40 mouse cellular contexts compared by ENCODE assay signal in genomic region chr17:39009846-39010245, GRCm38 (mm10). TPM values are rescaled to one million over a fixed set of nuclear protein-coding genes. Genes with fewer than 3 reads are reported as not detected.
"Had no signal": no experiment of that assay in that cellular context is flagged by ENCODE, and none has a peak within 500 bp of the region (broad histone marks: within the 10 kb centered on the region; RNA-seq: fewer than 3 reads in every experiment).

No protein-coding gene starts in this region.

- H3K27ac ChIP-seq: embryonic facial prominence, embryonic 10.5 days; embryonic facial prominence, embryonic 12.5 days; embryonic facial prominence, embryonic 13.5 days; embryonic facial prominence, embryonic 15.5 days; forebrain, embryonic 10.5 days; forebrain, embryonic 12.5 days; forebrain, embryonic 13.5 days; forebrain, embryonic 15.5 days; gastrocnemius, adult 2 months; heart, adult 2 months had no signal

- H3K36me3 ChIP-seq: embryonic facial prominence, embryonic 10.5 days; embryonic facial prominence, embryonic 12.5 days; embryonic facial prominence, embryonic 13.5 days; embryonic facial prominence, embryonic 15.5 days; forebrain, embryonic 10.5 days; forebrain, embryonic 12.5 days; forebrain, embryonic 15.5 days had no signal

- ATAC-seq: forebrain, embryonic 13.5 days; forebrain, embryonic 14.5 days; forebrain, embryonic 15.5 days; forebrain, embryonic 16.5 days; forebrain, postnatal 0 days had no signal

- H3K4me3 ChIP-seq: embryonic facial prominence, embryonic 10.5 days; embryonic facial prominence, embryonic 12.5 days; embryonic facial prominence, embryonic 13.5 days; embryonic facial prominence, embryonic 15.5 days; erythroblast, embryonic 14.5 days; forebrain, embryonic 10.5 days; forebrain, embryonic 12.5 days; forebrain, embryonic 13.5 days; forebrain, embryonic 15.5 days; gastrocnemius, adult 2 months; heart, adult 2 months had no signal

- H3K4me2 ChIP-seq: embryonic facial prominence, embryonic 12.5 days; embryonic facial prominence, embryonic 13.5 days; embryonic facial prominence, embryonic 15.5 days; forebrain, embryonic 12.5 days; forebrain, embryonic 13.5 days; forebrain, embryonic 15.5 days had no signal

- H3K9ac ChIP-seq: embryonic facial prominence, embryonic 12.5 days; embryonic facial prominence, embryonic 13.5 days; embryonic facial prominence, embryonic 15.5 days; forebrain, embryonic 12.5 days; forebrain, embryonic 13.5 days; forebrain, embryonic 15.5 days; forebrain, postnatal 0 days had no signal

- H3K27me3 ChIP-seq: embryonic facial prominence, embryonic 12.5 days; embryonic facial prominence, embryonic 13.5 days; embryonic facial prominence, embryonic 15.5 days; forebrain, embryonic 12.5 days; forebrain, embryonic 13.5 days; forebrain, embryonic 15.5 days had no signal

- H3K4me1 ChIP-seq: embryonic facial prominence, embryonic 10.5 days; embryonic facial prominence, embryonic 12.5 days; embryonic facial prominence, embryonic 13.5 days; embryonic facial prominence, embryonic 15.5 days; forebrain, embryonic 10.5 days; forebrain, embryonic 12.5 days; forebrain, embryonic 13.5 days; forebrain, embryonic 15.5 days had no signal

- DNase-seq: cerebellum, adult 2 months; cerebellum, adult 8-10 months; cerebellum, adult 9-10 months; cerebellum, adult 9-11 months; cerebellum, postnatal 10 days; cerebellum, postnatal 14 days; cerebellum, postnatal 25 days; cerebellum, postnatal 36 days; embryo, embryonic 11 days; forebrain, postnatal 0 days; gastrocnemius, adult 2 months; gastrocnemius, postnatal 10 days; gastrocnemius, postnatal 14 days; gastrocnemius, postnatal 25 days; gastrocnemius, postnatal 36 days; heart, adult 18-20 months; heart, adult 2 months had no signal

- H3K9me3 ChIP-seq: embryonic facial prominence, embryonic 12.5 days; embryonic facial prominence, embryonic 15.5 days; forebrain, embryonic 12.5 days; forebrain, embryonic 13.5 days; forebrain, embryonic 15.5 days had no signal

RNA-seq across cellular contexts. Expression of gene Esp24, which starts 26.6 kb away (rescaled TPM):
- total RNA-seq: common myeloid progenitor, adult 5-6 weeks; forebrain, postnatal 0 days; gastrocnemius, adult 18-20 months; gastrocnemius, adult 2 months; gastrocnemius, adult 8-10 months; gastrocnemius, postnatal 10 days; gastrocnemius, postnatal 14 days; gastrocnemius, postnatal 25 days; gastrocnemius, postnatal 36 days; gastrocnemius, postnatal 4 days; granulocyte monocyte progenitor cell, adult 5-6 weeks; heart, adult 18-20 months; heart, adult 2 months; heart, adult 8-10 months had no signal
- polyA plus RNA-seq: cerebellum, adult 2 months; cortical plate, adult 2 months; embryonic facial prominence, embryonic 10.5 days; embryonic facial prominence, embryonic 11.5 days; embryonic facial prominence, embryonic 12.5 days; embryonic facial prominence, embryonic 13.5 days; embryonic facial prominence, embryonic 14.5 days; embryonic facial prominence, embryonic 15.5 days; erythroblast, embryonic 14.5 days; forebrain, embryonic 10.5 days; forebrain, embryonic 11.5 days; forebrain, embryonic 12.5 days; forebrain, embryonic 13.5 days; forebrain, embryonic 14.5 days; forebrain, embryonic 15.5 days; forebrain, embryonic 16.5 days; forebrain, postnatal 0 days; frontal cortex, adult 2 months; gonadal fat pad, adult 2 months; heart, adult 2 months had no signal

RNA-seq across cellular contexts. Expression of gene Gm21903, which starts 33.3 kb away (rescaled TPM):
- total RNA-seq: common myeloid progenitor, adult 5-6 weeks; forebrain, postnatal 0 days; gastrocnemius, adult 18-20 months; gastrocnemius, adult 2 months; gastrocnemius, adult 8-10 months; gastrocnemius, postnatal 10 days; gastrocnemius, postnatal 14 days; gastrocnemius, postnatal 25 days; gastrocnemius, postnatal 36 days; gastrocnemius, postnatal 4 days; granulocyte monocyte progenitor cell, adult 5-6 weeks; heart, adult 18-20 months; heart, adult 2 months; heart, adult 8-10 months had no signal
- polyA plus RNA-seq: cerebellum, adult 2 months; cortical plate, adult 2 months; embryonic facial prominence, embryonic 10.5 days; embryonic facial prominence, embryonic 11.5 days; embryonic facial prominence, embryonic 12.5 days; embryonic facial prominence, embryonic 13.5 days; embryonic facial prominence, embryonic 14.5 days; embryonic facial prominence, embryonic 15.5 days; erythroblast, embryonic 14.5 days; forebrain, embryonic 10.5 days; forebrain, embryonic 11.5 days; forebrain, embryonic 12.5 days; forebrain, embryonic 13.5 days; forebrain, embryonic 14.5 days; forebrain, embryonic 15.5 days; forebrain, embryonic 16.5 days; forebrain, postnatal 0 days; frontal cortex, adult 2 months; gonadal fat pad, adult 2 months; heart, adult 2 months had no signal
